Mouse (Mus musculus) MEL (cell line): ENCODE measurements around the gene Sbf1. TPM values are rescaled to one million over a fixed set of nuclear protein-coding genes. Genes with fewer than 3 reads are reported as not detected.

Experiments
- DNase-seq: peaks from one replicate; pipeline ENCODE4 v3.0.0; 2011; ENCODE audit warnings: low read depth, low spot score
- H3K27ac ChIP-seq: 2 replicates; pipeline ENCODE4 v1.5.1; 2012; ENCODE audit warnings: low read depth, mild to moderate bottlenecking, control low read depth, low read length, moderate library complexity; ENCODE audit not compliant: control insufficient read depth
- H3K27me3 ChIP-seq, 2 experiments: fragments of 150-350 bp in 1 of 2; sonication (generic) in 1 of 2; 2 replicates each; pipeline ENCODE4 v1.6.1; 2012; ENCODE audit warnings: low read length in 2 of 2, mild to moderate bottlenecking in 2 of 2, improper control_type of control experiment in 1 of 2, moderate library complexity in 1 of 2; ENCODE audit not compliant: insufficient read depth in 2 of 2, control insufficient read depth in 1 of 2
- H3K36me3 ChIP-seq, 2 experiments: 2 replicates each; pipeline ENCODE4 v1.6.1; 2012 to 2014; ENCODE audit warnings: low read length in 2 of 2, improper control_type of control experiment in 1 of 2, inconsistent platforms in 1 of 2, mild to moderate bottlenecking in 1 of 2; ENCODE audit not compliant: insufficient read depth in 2 of 2, control insufficient read depth in 1 of 2
- H3K4me1 ChIP-seq, 2 experiments: fragments of 150-350 bp in 1 of 2; sonication (generic) in 1 of 2; 2 replicates each; pipeline ENCODE4 v1.6.1; 2012; ENCODE audit warnings: low read length in 2 of 2, improper control_type of control experiment in 1 of 2, mild to moderate bottlenecking in 1 of 2; ENCODE audit not compliant: insufficient read depth in 2 of 2, control insufficient read depth in 1 of 2
- H3K4me3 ChIP-seq, 2 experiments: fragments of 150-350 bp in 1 of 2; sonication (generic) in 1 of 2; 2 replicates each; pipeline ENCODE4 v1.5.1; 2012; ENCODE audit warnings: low read depth in 2 of 2, low read length in 2 of 2, mild to moderate bottlenecking in 2 of 2, moderate library complexity in 2 of 2, control low read depth in 1 of 2, improper control_type of control experiment in 1 of 2; ENCODE audit not compliant: control insufficient read depth in 1 of 2, insufficient read depth in 1 of 2
- H3K79me2 ChIP-seq: 2 replicates; pipeline ENCODE4 v1.6.1; 2012; ENCODE audit warnings: mild to moderate bottlenecking, low read length, moderate library complexity; ENCODE audit not compliant: control insufficient read depth, poor library complexity, insufficient read depth
- H3K9ac ChIP-seq: 2 replicates; pipeline ENCODE4 v1.6.1; 2012; ENCODE audit warnings: low read depth, mild to moderate bottlenecking, control low read depth, low read length, moderate library complexity; ENCODE audit not compliant: control insufficient read depth, poor library complexity, severe bottlenecking
- H3K9me3 ChIP-seq: fragments of 150-350 bp; sonication (generic); replicated peaks from 2 replicates; pipeline ENCODE4 v1.6.1; 2012; ENCODE audit warnings: mild to moderate bottlenecking, low read length, improper control_type of control experiment, moderate library complexity; ENCODE audit not compliant: insufficient read depth
- CHD2 ChIP-seq: IDR thresholded peaks from 2 replicates; pipeline ENCODE4 v1.6.1; 2011; ENCODE audit warnings: low read length, improper control_type of control experiment
- CTCF ChIP-seq, 3 experiments: IDR thresholded peaks in 2 of 3; conservative IDR thresholded peaks in 1 of 3; 2 replicates each; pipeline ENCODE4 v1.5.1; 2011 to 2012; ENCODE audit warnings: low read length in 3 of 3, low read depth in 2 of 3, mild to moderate bottlenecking in 2 of 3, improper control_type of control experiment in 1 of 3, inconsistent platforms in 1 of 3, mixed read lengths in 1 of 3, moderate library complexity in 1 of 3; ENCODE audit not compliant: control insufficient read depth in 1 of 3, insufficient read depth in 1 of 3, poor library complexity in 1 of 3, severe bottlenecking in 1 of 3
- EP300 ChIP-seq, 2 experiments: IDR thresholded peaks; 2 replicates each; pipeline ENCODE4 v1.6.1; 2011; ENCODE audit warnings: improper control_type of control experiment in 2 of 2, low read length in 2 of 2, low read depth in 1 of 2, mild to moderate bottlenecking in 1 of 2
- ETS1 ChIP-seq: IDR thresholded peaks from 2 replicates; pipeline ENCODE4 v1.6.1; 2012; ENCODE audit warnings: low read depth, mild to moderate bottlenecking, inconsistent platforms, low read length, improper control_type of control experiment, moderate library complexity
- GABPA ChIP-seq: IDR thresholded peaks from 2 replicates; pipeline ENCODE4 v1.6.1; 2012; ENCODE audit warnings: low read depth, mild to moderate bottlenecking, inconsistent platforms, low read length, improper control_type of control experiment, moderate library complexity
- GATA1 ChIP-seq: IDR thresholded peaks from 2 replicates; pipeline ENCODE4 v1.6.1; 2011; ENCODE audit warnings: low read depth, low read length, improper control_type of control experiment
- HCFC1 ChIP-seq: IDR thresholded peaks from 2 replicates; pipeline ENCODE4 v1.6.1; 2012; ENCODE audit warnings: low read depth, mild to moderate bottlenecking, inconsistent platforms, low read length, improper control_type of control experiment, moderate library complexity
- JUND ChIP-seq: IDR thresholded peaks from 2 replicates; pipeline ENCODE4 v1.6.1; 2011; ENCODE audit warnings: low read depth, mild to moderate bottlenecking, improper control_type of control experiment, low read length
- KAT2A ChIP-seq: conservative IDR thresholded peaks from 2 replicates; pipeline ENCODE4 v1.6.1; 2012; ENCODE audit warnings: low read depth, low read length, improper control_type of control experiment, inconsistent platforms
- MAFK ChIP-seq: IDR thresholded peaks from 2 replicates; pipeline ENCODE4 v1.6.1; 2011; ENCODE audit warnings: low read depth, mild to moderate bottlenecking, low read length, improper control_type of control experiment, borderline replicate concordance
- MAX ChIP-seq: IDR thresholded peaks from 2 replicates; pipeline ENCODE4 v1.6.1; 2011; ENCODE audit warnings: low read length, improper control_type of control experiment
- MAZ ChIP-seq: IDR thresholded peaks from 2 replicates; pipeline ENCODE4 v1.6.1; 2012; ENCODE audit warnings: low read depth, mild to moderate bottlenecking, inconsistent platforms, low read length, improper control_type of control experiment
- MXI1 ChIP-seq: IDR thresholded peaks from 2 replicates; pipeline ENCODE4 v1.6.1; 2011; ENCODE audit warnings: mild to moderate bottlenecking, low read depth, low read length, improper control_type of control experiment
- MYC ChIP-seq: IDR thresholded peaks from 2 replicates; pipeline ENCODE4 v1.6.1; 2011; ENCODE audit warnings: low read depth, mild to moderate bottlenecking, low read length, improper control_type of control experiment, moderate library complexity
- NELFE ChIP-seq: IDR thresholded peaks from 2 replicates; pipeline ENCODE4 v1.6.1; 2011; ENCODE audit warnings: low read depth, low read length, improper control_type of control experiment
- POLR2A ChIP-seq, 2 experiments: IDR thresholded peaks; 2 replicates each; pipeline ENCODE4 v1.6.1; 2011 to 2012; ENCODE audit warnings: low read length in 2 of 2, mild to moderate bottlenecking in 2 of 2, control low read depth in 1 of 2, improper control_type of control experiment in 1 of 2, low read depth in 1 of 2, moderate library complexity in 1 of 2; ENCODE audit not compliant: control insufficient read depth in 1 of 2, insufficient read depth in 1 of 2, poor library complexity in 1 of 2
- POLR2AphosphoS2 ChIP-seq: IDR thresholded peaks from 2 replicates; pipeline ENCODE4 v1.6.1; 2011; ENCODE audit warnings: low read length, improper control_type of control experiment
- POLR2AphosphoS5 ChIP-seq: IDR thresholded peaks from 2 replicates; pipeline ENCODE4 v1.6.1; 2012; ENCODE audit warnings: low read depth, borderline replicate concordance, mild to moderate bottlenecking, inconsistent platforms, low read length, moderate library complexity, mixed read lengths
- RAD21 ChIP-seq: IDR thresholded peaks from 2 replicates; pipeline ENCODE4 v1.6.1; 2011; ENCODE audit warnings: mild to moderate bottlenecking, low read depth, low read length, improper control_type of control experiment
- RCOR1 ChIP-seq: IDR thresholded peaks from 2 replicates; pipeline ENCODE4 v1.6.1; 2012; ENCODE audit warnings: low read depth, mild to moderate bottlenecking, inconsistent platforms, low read length, improper control_type of control experiment
- SIN3A ChIP-seq: IDR thresholded peaks from 2 replicates; pipeline ENCODE4 v1.6.1; 2012; ENCODE audit warnings: low read length, improper control_type of control experiment, inconsistent platforms
- SMC3 ChIP-seq: IDR thresholded peaks from 2 replicates; pipeline ENCODE4 v1.6.1; 2011; ENCODE audit warnings: low read depth, low read length, improper control_type of control experiment
- TAL1 ChIP-seq: IDR thresholded peaks from 2 replicates; pipeline ENCODE4 v1.6.1; 2012; ENCODE audit warnings: mild to moderate bottlenecking, inconsistent platforms, low read length, moderate library complexity, mixed read lengths
- TBP ChIP-seq: IDR thresholded peaks from 2 replicates; pipeline ENCODE4 v1.8.0; 2011; ENCODE audit warnings: low read depth, low read length, improper control_type of control experiment
- TCF12 ChIP-seq: IDR thresholded peaks from 2 replicates; pipeline ENCODE4 v1.6.1; 2014; ENCODE audit warnings: low read depth, mild to moderate bottlenecking, inconsistent platforms, low read length, improper control_type of control experiment, moderate library complexity
- ZNF384 ChIP-seq: IDR thresholded peaks from 2 replicates; pipeline ENCODE4 v1.6.1; 2012; ENCODE audit warnings: low read depth, mild to moderate bottlenecking, inconsistent platforms, low read length, improper control_type of control experiment
- polyA plus RNA-seq, 2 experiments: library from polyadenylated mRNA; stranded (reverse) in 1 of 2; unstranded in 1 of 2; fragments of >175 nt in 1 of 2; fragments of >200 nt in 1 of 2; gene quantifications; 2 replicates each; pipeline versions ENCODE4 v1.2.1 to v1.2.4; 2012; ENCODE audit warnings: low replicate concordance in 2 of 2, low read depth in 1 of 2; ENCODE audit not compliant: insufficient read length in 2 of 2, insufficient read depth in 1 of 2, missing spikeins in 1 of 2
- total RNA-seq: library from RNA; depleted of rRNA; stranded (reverse); fragments of 300-350 nt; gene quantifications from 2 replicates; pipeline ENCODE4 v1.2.3, GENCODE M21; 2012

Sbf1 gene
- total and polyA plus RNA-seq, 3 experiments = 80.4 to 147 TPM; not detected in 1

GRCm38 (mm10) chr15:89321264-89321663, 6.2 kb upstream of the Sbf1 start:
- peak; percentile 88 for DNase-seq
- TF ChIP-seq MAZ (no peak), KAT2A (no peak), MXI1 (peak; percentile 83), MAFK (peak; percentile 38; the same call in 1 of the 2 replicates), CHD2 (no peak), EP300 (IDR thresholded peaks at IDR 0.05; ENCODE audit: low read depth in 1 of 2, low read length in 2 of 2) (peak; percentile 57 to 60; a peak in 3 of 4 replicates), MAX (peak; percentile 79), GATA1 (peak; percentile 94), ETS1 (peak; percentile 95), POLR2A (IDR thresholded peaks at IDR 0.05; ENCODE audit: control insufficient read depth in 1 of 2, insufficient read depth in 1 of 2, low read depth in 1 of 2, low read length in 2 of 2, poor library complexity in 1 of 2) (peak in 1 of 2 experiments; percentile 56; a peak in 2 of 4 replicates), HCFC1 (peak; percentile 69; the same call in 1 of the 2 replicates), TBP (peak; percentile 84), ZNF384 (0 out of 2 replicates have a peak, but pooled peaks have one; percentile 37), MYC (peak; percentile 94), POLR2AphosphoS2 (peak; percentile 50; the same call in 1 of the 2 replicates), JUND (no peak), TAL1 (no peak), POLR2AphosphoS5 (no peak), TCF12 (peak; percentile 70), RCOR1 (peak; percentile 49; the same call in 1 of the 2 replicates), NELFE (peak; percentile 54; the same call in 1 of the 2 replicates), SIN3A (peak; percentile 92)
- no peaks in the 10 kb centered on the region for H3K27me3 ChIP-seq
- H3K9me3 ChIP-seq = no peaks in the 10 kb centered on the region
- H3K4me3 ChIP-seq = peak overlapping the region; percentile 56 to 98
- peak overlapping the region; percentile 91 for H3K27ac ChIP-seq
- H3K79me2 ChIP-seq = peaks cover 16% of the 10 kb centered on the region
- H3K4me1 ChIP-seq = peaks cover 4 to 14% of the 10 kb centered on the region in 2 experiments; a peak in 3 of 4 replicates
- H3K9ac ChIP-seq = peak overlapping the region; percentile 59
- H3K36me3 ChIP-seq = peaks cover 0 to 14% of the 10 kb centered on the region in 2 experiments

- H3K9ac ChIP-seq = no peak overlapping the region
- peaks cover 0 to 17% of the 10 kb centered on the region in 2 experiments; a peak in 3 of 4 replicates for H3K4me1 ChIP-seq
- peaks cover 38% of the 10 kb centered on the region for H3K79me2 ChIP-seq
- H3K4me3 ChIP-seq = no peak overlapping the region
- no peaks in the 10 kb centered on the region for H3K9me3 ChIP-seq
- DNase-seq = peak; percentile 78
- TF ChIP-seq RAD21 = peak; percentile 56
- no peak for TF ChIP-seq GABPA
- peak; percentile 55 for TF ChIP-seq SMC3
- TF ChIP-seq MYC = 0 out of 2 replicates have a peak, but pooled peaks have one; percentile 34
- TF ChIP-seq CTCF (IDR thresholded peaks at IDR 0.05 in 2 of 3, conservative IDR thresholded peaks at IDR 0.05 in 1 of 3; ENCODE audit: control insufficient read depth in 1 of 3, insufficient read depth in 1 of 3, low read depth in 2 of 3, low read length in 3 of 3, poor library complexity in 1 of 3, severe bottlenecking in 1 of 3) = peak; percentile 74 to 88 (median 77)
- peaks cover 0 to 5% of the 10 kb centered on the region in 2 experiments; a peak in 1 of 4 replicates for H3K36me3 ChIP-seq
- no peak overlapping the region for H3K27ac ChIP-seq
- no peaks in the 10 kb centered on the region for H3K27me3 ChIP-seq
Measured at GRCm38 (mm10) chr15:89316146-89316545, 1.0 kb upstream of the Sbf1 start.
